7 mouse cellular contexts compared by ENCODE assay signal in genomic region chr16:28753124-28753917, GRCm38 (mm10). TPM values are rescaled to one million over a fixed set of nuclear protein-coding genes. Genes with fewer than 3 reads are reported as not detected.
DNase-seq lines count a peak whose midpoint lies in the region; ATAC-seq and TF ChIP-seq lines count a peak whose summit lies in the region.

No protein-coding gene starts in this region.

- no peak overlapping the region for H3K27ac ChIP-seq in embryonic facial prominence, embryonic 15.5 days (replicated peaks)
- H3K27ac ChIP-seq in heart, embryonic 14.5 days (replicated peaks in 1 of 2; ENCODE audit: control insufficient read depth in 1 of 2, insufficient read depth in 1 of 2, low read depth in 2 of 2, low read length in 2 of 2): no peak overlapping the region
- H3K27ac ChIP-seq in kidney, postnatal 0 days: no peak overlapping the region
- no peak overlapping the region for H3K27ac ChIP-seq in limb, embryonic 14.5 days (replicated peaks; ENCODE audit: low read depth, low read length)

- no peak for TF ChIP-seq CTCF in kidney, postnatal 0 days (IDR thresholded peaks at IDR 0.05; ENCODE audit: low read depth)

- H3K9me3 ChIP-seq in embryonic facial prominence, embryonic 15.5 days (replicated peaks): no peaks in the 10 kb centered on the region
- H3K9me3 ChIP-seq in heart, embryonic 14.5 days (ENCODE audit: control insufficient read depth, low read length): no peaks in the 10 kb centered on the region
- H3K9me3 ChIP-seq in kidney, postnatal 0 days (replicated peaks; ENCODE audit: low read length): no peaks in the 10 kb centered on the region
- H3K9me3 ChIP-seq in limb, embryonic 14.5 days (ENCODE audit: control insufficient read depth, low read length): no peaks in the 10 kb centered on the region

- WGBS in embryonic facial prominence, embryonic 15.5 days: under 1% methylated on average over 33 of the region's 33 CpGs
- WGBS in heart, embryonic 14.5 days: under 1% methylated on average over 30 of the region's 33 CpGs
- WGBS in kidney, postnatal 0 days: under 1% methylated on average over 33 of the region's 33 CpGs
- WGBS in limb, embryonic 14.5 days: under 1% methylated on average over 33 of the region's 33 CpGs

- no peak overlapping the region for H3K9ac ChIP-seq in embryonic facial prominence, embryonic 15.5 days
- H3K9ac ChIP-seq in heart, embryonic 14.5 days (ENCODE audit: low read length): peak overlapping the region; percentile 38
- H3K9ac ChIP-seq in kidney, postnatal 0 days (ENCODE audit: low read depth, low read length): no peak overlapping the region
- peak overlapping the region; percentile 31; the same call in 1 of the 2 replicates for H3K9ac ChIP-seq in limb, embryonic 14.5 days (ENCODE audit: low read depth, low read length, severe bottlenecking)

- DNase-seq in cerebellum, adult 11 months: peak; percentile 89
- peak; percentile 89 for DNase-seq in kidney, postnatal 0 days (ENCODE audit: low spot score)
- peak; percentile 90 for DNase-seq in limb, embryonic 14.5 days (ENCODE audit: low spot score)
- DNase-seq in ovary, adult 18-20 months (ENCODE audit: low spot score): peak; percentile 23
- DNase-seq in yolk sac, embryonic 10.5 days (ENCODE audit: low spot score): peak; percentile 85

- H3K4me1 ChIP-seq in embryonic facial prominence, embryonic 15.5 days: peaks cover 7% of the 10 kb centered on the region; the same call in 1 of the 2 replicates
- H3K4me1 ChIP-seq in heart, embryonic 14.5 days (ENCODE audit: control insufficient read depth in 2 of 2, insufficient read depth in 2 of 2, low read length in 2 of 2): peaks cover 3 to 7% of the 10 kb centered on the region in 2 experiments; a peak in 3 of 4 replicates
- 0 out of 2 replicates have a peak, but pooled peaks cover 3% of the 10 kb centered on the region for H3K4me1 ChIP-seq in kidney, postnatal 0 days (replicated peaks; ENCODE audit: insufficient read depth, low read length)
- H3K4me1 ChIP-seq in limb, embryonic 14.5 days (ENCODE audit: control insufficient read depth, insufficient read depth, low read length): 0 out of 2 replicates have a peak, but pooled peaks cover 3% of the 10 kb centered on the region

- H3K36me3 ChIP-seq in embryonic facial prominence, embryonic 15.5 days: no peaks in the 10 kb centered on the region
- H3K36me3 ChIP-seq in heart, embryonic 14.5 days (ENCODE audit: control insufficient read depth, insufficient read depth, low read length): no peaks in the 10 kb centered on the region
- no peaks in the 10 kb centered on the region for H3K36me3 ChIP-seq in kidney, postnatal 0 days (ENCODE audit: insufficient read depth, low read length)
- H3K36me3 ChIP-seq in limb, embryonic 14.5 days (ENCODE audit: control insufficient read depth, insufficient read depth, low read length): no peaks in the 10 kb centered on the region

- ATAC-seq in embryonic facial prominence, embryonic 15.5 days (ENCODE audit: insufficient number of reproducible peaks, low FRiP score, low TSS enrichment, low read depth): peak; percentile 88
- peak; percentile 83 for ATAC-seq in heart, embryonic 14.5 days (ENCODE audit: insufficient number of reproducible peaks, insufficient read depth, low FRiP score, low read depth)
- ATAC-seq in kidney, postnatal 0 days (replicated peaks; ENCODE audit: low FRiP score, low read depth): peak; percentile 63; the same call in 1 of the 2 replicates
- peak; percentile 93 for ATAC-seq in limb, embryonic 14.5 days (ENCODE audit: low FRiP score, low read depth)

- TF ChIP-seq POLR2A in limb, embryonic 14.5 days (IDR thresholded peaks at IDR 0.05; ENCODE audit: borderline replicate concordance, extremely low read depth, insufficient read depth, insufficient read length): no peak

- no peaks in the 10 kb centered on the region for H3K27me3 ChIP-seq in embryonic facial prominence, embryonic 15.5 days
- H3K27me3 ChIP-seq in heart, embryonic 14.5 days (ENCODE audit: control insufficient read depth, insufficient read depth, low read length): no peaks in the 10 kb centered on the region
- 0 out of 2 replicates have a peak, but pooled peaks cover 8% of the 10 kb centered on the region for H3K27me3 ChIP-seq in kidney, postnatal 0 days (ENCODE audit: insufficient read depth, low read length)
- no peaks in the 10 kb centered on the region for H3K27me3 ChIP-seq in limb, embryonic 14.5 days (ENCODE audit: control insufficient read depth, insufficient read depth, low read length)

- H3K4me2 ChIP-seq in embryonic facial prominence, embryonic 15.5 days (replicated peaks): peak overlapping the region; percentile 54
- peak overlapping the region; percentile 77 for H3K4me2 ChIP-seq in heart, embryonic 14.5 days (ENCODE audit: low read length)
- H3K4me2 ChIP-seq in kidney, postnatal 0 days (ENCODE audit: low read length): peak overlapping the region; percentile 50
- peak overlapping the region; percentile 53 for H3K4me2 ChIP-seq in limb, embryonic 14.5 days (replicated peaks; ENCODE audit: low read depth, low read length, severe bottlenecking)

- peak overlapping the region; percentile 37 for H3K4me3 ChIP-seq in embryonic facial prominence, embryonic 15.5 days (replicated peaks)
- H3K4me3 ChIP-seq in heart, embryonic 14.5 days (ENCODE audit: control insufficient read depth in 1 of 2, insufficient read depth in 1 of 2, low read depth in 1 of 2, low read length in 2 of 2): peak overlapping the region; percentile 36 to 50
- peak overlapping the region; percentile 15 for H3K4me3 ChIP-seq in kidney, postnatal 0 days (replicated peaks; ENCODE audit: low read depth, low read length)
- peak overlapping the region; percentile 23 for H3K4me3 ChIP-seq in limb, embryonic 14.5 days (replicated peaks; ENCODE audit: low read length)

RNA-seq across cellular contexts. Expression of gene Fgf12, which starts 0.5 kb away (rescaled TPM):
- 5.3 and 6.0 TPM in 2 replicates for polyA plus RNA-seq in embryonic facial prominence, embryonic 15.5 days (2015; fragmentation: Nextera tagmentation; extraction: Ambion mirVana)
- polyA plus RNA-seq in heart, embryonic 14.5 days (2014; fragmentation: Nextera tagmentation; extraction: Ambion mirVana): 28.7 and 35.0 TPM in 2 replicates
- polyA plus RNA-seq in kidney, postnatal 0 days (2015; fragmentation: Nextera tagmentation; extraction: Ambion mirVana): 2.3 and 2.9 TPM in 2 replicates
- 4.7 and 6.0 TPM in 2 replicates for polyA plus RNA-seq in limb, embryonic 14.5 days (2012; rRNA removed)
- polyA plus RNA-seq in limb, embryonic 14.5 days (2014; fragmentation: Nextera tagmentation; extraction: Ambion mirVana): 8.1 and 12.3 TPM in 2 replicates

Comparison
In these comparisons a context has a peak if more than half of its experiments do, and no peak if none do; other contexts are left out.
1. DNase-seq: peak in every context shown above with its lines; median percentile 90 in limb, embryonic 14.5 days; 89 in cerebellum, adult 11 months; 89 in kidney, postnatal 0 days; 85 in yolk sac, embryonic 10.5 days; 23 in ovary, adult 18-20 months.
2. H3K9ac ChIP-seq: peak in heart, embryonic 14.5 days (single experiment) and limb, embryonic 14.5 days (single experiment); none in embryonic facial prominence, embryonic 15.5 days (single experiment) and kidney, postnatal 0 days (single experiment).
3. Peak in every context shown above with its lines, with median percentiles within 50 percentile points of each other: ATAC-seq, H3K4me2 ChIP-seq and H3K4me3 ChIP-seq.